Mouse (Mus musculus) embryonic facial prominence, embryonic 11.5 days (tissue): ENCODE results near the gene Ckap2. TPM values are rescaled to one million over a fixed set of nuclear protein-coding genes. Genes with fewer than 3 reads are reported as not detected.

Experiments
- ATAC-seq: fragments of 200-750 bp; cut with Nextera tagmentation; replicated peaks from 2 replicates; pipeline ENCODE4 v1.8.0; 2017; ENCODE audit warnings: low read depth; ENCODE audit not compliant: insufficient number of reproducible peaks, low FRiP score, low TSS enrichment
- DNase-seq: peaks from one replicate; pipeline ENCODE4 v3.0.0-alpha.2; 2015; ENCODE audit warnings: low spot score
- H3K27ac ChIP-seq: fragments of 300-500 bp; sonication (generic); replicated peaks from 2 replicates; pipeline ENCODE4 v1.5.1; 2014; ENCODE audit warnings: mild to moderate bottlenecking, low read depth, low read length, control low read depth
- H3K27me3 ChIP-seq: fragments of 300-500 bp; sonication (generic); 2 replicates; pipeline ENCODE4 v1.6.1; 2014; ENCODE audit warnings: mild to moderate bottlenecking, low read length, moderate library complexity, mixed read lengths; ENCODE audit not compliant: control insufficient read depth, insufficient read depth
- H3K36me3 ChIP-seq: fragments of 300-500 bp; sonication (generic); replicated peaks from 2 replicates; pipeline ENCODE4 v1.6.1; 2014; ENCODE audit warnings: low read depth, mild to moderate bottlenecking, low read length, moderate library complexity, mixed read lengths; ENCODE audit not compliant: control insufficient read depth, insufficient read depth
- H3K4me1 ChIP-seq: fragments of 300-500 bp; sonication (generic); 2 replicates; pipeline ENCODE4 v1.6.1; 2014; ENCODE audit warnings: low read length, mixed read lengths; ENCODE audit not compliant: control insufficient read depth, insufficient read depth
- H3K4me2 ChIP-seq: fragments of 300-500 bp; sonication (generic); 2 replicates; pipeline ENCODE4 v1.6.1; 2014; ENCODE audit warnings: low read depth, mild to moderate bottlenecking, control low read depth, low read length, moderate library complexity
- H3K4me3 ChIP-seq: fragments of 300-500 bp; sonication (generic); 2 replicates; pipeline ENCODE4 v1.5.1; 2014; ENCODE audit warnings: low read depth, low read length, control low read depth
- H3K9ac ChIP-seq: fragments of 300-500 bp; sonication (generic); replicated peaks from 2 replicates; pipeline ENCODE4 v1.6.1; 2014; ENCODE audit warnings: mild to moderate bottlenecking, control low read depth, low read length
- H3K9me3 ChIP-seq: fragments of 300-500 bp; sonication (generic); replicated peaks from 2 replicates; pipeline ENCODE4 v1.6.1; 2016; ENCODE audit warnings: mild to moderate bottlenecking, low read length, inconsistent platforms, mixed read lengths; ENCODE audit not compliant: control insufficient read depth
- WGBS: fragments of 180-500 bp; shearing (Covaris S2); extraction: QIAGEN DNeasy Blood & Tissue Kit; methylation state at CpG from one replicate; pipeline ENCODE4 v1.1.7; 2014; 5-methylcytosine and 5-hydroxymethylcytosine counted together
- polyA plus RNA-seq: library from polyadenylated mRNA; unstranded; fragments of >200 nt; fragmentation: Nextera tagmentation; extraction: Ambion mirVana; gene quantifications from 2 replicates; pipeline ENCODE4 v1.2.1, GENCODE M21; 2014

Gene Ckap2
- 62.6 and 66.9 TPM in 2 replicates for polyA plus RNA-seq

- no peaks in the 10 kb centered on the region for H3K4me1 ChIP-seq
- H3K27me3 ChIP-seq, result no peaks in the 10 kb centered on the region
- peak within 1 kb of the TSS; percentile 78 for H3K9ac ChIP-seq
- H3K36me3 ChIP-seq, result no peaks in the 10 kb centered on the region
- H3K4me2 ChIP-seq, result peak within 1 kb of the TSS; percentile 69
- ATAC-seq, result peak; percentile 95
- peak within 1 kb of the TSS; percentile 70; the same call in 1 of the 2 replicates for H3K27ac ChIP-seq
- peak; percentile 96 for DNase-seq
- H3K9me3 ChIP-seq, result no peaks in the 10 kb centered on the region
- 3% methylated on average over 59 of the region's 63 CpGs for WGBS
- peak within 1 kb of the TSS; percentile 71 for H3K4me3 ChIP-seq
Measured at GRCm38 (mm10) chr8:22185431-22186397, at the start of gene Ckap2. Ckap2 (minus strand) TSS chr8:22185819.

GRCm38 (mm10) chr8:22228621-22229020 is 43.0 kb upstream of the Ckap2 start:
- ATAC-seq, result no peak
- H3K36me3 ChIP-seq, result no peaks in the 10 kb centered on the region
- no peak overlapping the region for H3K4me2 ChIP-seq
- no peak overlapping the region for H3K27ac ChIP-seq
- WGBS, result 40% methylated on average over 7 of the region's 7 CpGs
- H3K27me3 ChIP-seq, result peaks cover 6% of the 10 kb centered on the region
- H3K9me3 ChIP-seq, result no peaks in the 10 kb centered on the region
- DNase-seq, result no peak
- H3K4me3 ChIP-seq, result no peak overlapping the region
- no peak overlapping the region for H3K9ac ChIP-seq
- H3K4me1 ChIP-seq, result no peaks in the 10 kb centered on the region

DNA sequence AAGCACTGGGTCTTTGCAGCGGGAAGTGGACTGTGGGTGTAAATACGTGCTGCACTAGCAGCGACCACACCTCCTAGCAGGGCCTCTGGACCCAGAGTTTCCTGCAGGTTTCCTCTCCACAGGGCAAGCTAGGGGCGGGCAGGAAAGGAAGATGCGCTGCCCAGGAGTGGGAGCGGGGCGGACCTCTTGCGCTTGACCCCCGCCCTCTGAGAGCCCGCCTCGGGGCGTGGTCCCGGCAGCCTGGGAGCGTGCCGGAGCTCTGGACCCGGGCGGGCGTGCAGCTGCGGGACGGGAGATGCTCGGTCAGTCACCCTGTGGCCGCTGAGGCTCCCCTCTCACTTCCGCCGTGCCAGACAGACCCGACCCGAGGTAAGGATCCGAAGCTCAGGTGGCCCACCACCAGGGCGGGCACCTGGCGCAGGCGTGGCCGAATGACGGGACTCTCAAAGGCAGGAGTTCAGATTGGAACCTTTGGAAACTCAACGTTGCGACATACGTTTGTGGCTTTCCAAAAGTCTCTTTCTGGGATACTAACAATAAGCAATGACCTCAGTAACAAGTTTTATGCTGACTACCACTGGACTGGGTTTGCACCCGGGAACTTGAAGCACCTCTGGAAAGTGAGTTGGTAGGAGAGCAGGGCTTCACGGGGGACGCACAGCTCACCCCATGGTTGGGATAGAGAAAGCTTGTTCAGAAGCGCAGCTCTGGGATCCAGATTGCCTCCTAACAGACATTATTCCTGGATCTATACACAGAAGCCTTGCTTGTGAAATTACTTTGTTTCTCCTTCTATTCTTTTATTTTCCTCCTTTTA is 41.6 kb upstream of the Ckap2 start, which contains the start of gene Thsd1:
Gene Thsd1, plus strand, starts transcription at position 253 of the 817 bp plus-strand sequence.
- ATAC-seq (peak; percentile 73; the same call in 1 of the 2 replicates), DNase-seq (peak; percentile 62)
- H3K4me2 ChIP-seq, result peak within 1 kb of the TSS; percentile 93
- peak within 1 kb of the TSS; percentile 50 for H3K4me3 ChIP-seq
- no peaks in the 10 kb centered on the region for H3K9me3 ChIP-seq
- H3K36me3 ChIP-seq, result no peaks in the 10 kb centered on the region
- whole genome bisulfite sequencing, result under 1% methylated on average over 39 of the region's 39 CpGs
- H3K27me3 ChIP-seq, result peaks cover 6% of the 10 kb centered on the region
- H3K27ac ChIP-seq, result no peak within 1 kb of the TSS
- H3K4me1 ChIP-seq, result no peaks in the 10 kb centered on the region
- peak within 1 kb of the TSS; percentile 51 for H3K9ac ChIP-seq

DNA sequence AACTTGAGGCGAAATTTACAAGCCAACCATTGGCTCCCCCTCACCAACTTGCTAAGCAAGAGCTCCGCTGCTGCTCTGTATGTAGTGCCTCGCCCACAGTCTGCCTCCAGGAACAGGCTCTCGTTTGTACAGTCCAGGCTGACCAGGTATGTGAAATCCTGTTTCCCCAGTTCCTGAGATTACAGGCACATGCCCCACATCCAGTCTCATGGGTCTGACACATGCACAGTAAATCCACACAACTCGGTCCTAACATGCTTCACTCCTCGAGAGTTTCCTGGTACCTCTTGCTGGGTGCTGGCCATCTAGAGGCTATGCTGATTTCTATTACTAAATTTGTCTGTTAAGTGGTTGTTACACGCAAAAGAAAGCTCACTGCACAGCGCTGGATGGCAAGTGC is 40.7 kb upstream of the Ckap2 start:
- no peak for ATAC-seq
- no peak for DNase-seq

DNA sequence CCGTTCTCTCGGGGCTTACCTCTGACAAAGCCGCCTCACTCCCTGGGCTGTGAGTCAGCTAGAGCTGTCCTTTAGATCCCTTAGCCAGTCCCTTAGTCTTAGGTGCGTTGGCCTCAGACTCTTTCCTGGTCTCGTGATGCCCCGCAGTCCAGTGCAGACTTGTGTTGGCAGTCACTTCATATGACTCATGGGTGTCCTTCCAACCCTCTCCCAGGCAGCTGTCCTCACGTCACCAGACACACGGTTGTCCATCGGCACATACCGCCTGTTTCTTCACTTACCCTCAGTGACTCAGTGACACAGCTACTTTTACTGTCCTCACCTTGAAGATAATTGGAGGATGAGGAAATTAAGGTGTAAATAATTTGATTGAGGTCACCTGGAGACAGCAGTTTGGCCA is 29.2 kb upstream of the Ckap2 start:
- WGBS, result 97% methylated on average over 10 of the region's 10 CpGs
- ATAC-seq (no peak), DNase-seq (no peak)
- no peaks in the 10 kb centered on the region for H3K4me1 ChIP-seq
- H3K4me2 ChIP-seq, result no peak overlapping the region
- H3K27me3 ChIP-seq, result no peaks in the 10 kb centered on the region
- no peak overlapping the region for H3K9ac ChIP-seq
- H3K9me3 ChIP-seq, result no peaks in the 10 kb centered on the region
- no peak overlapping the region for H3K27ac ChIP-seq
- H3K36me3 ChIP-seq, result no peaks in the 10 kb centered on the region
- H3K4me3 ChIP-seq, result no peak overlapping the region

More for the DNA sequence above, 40.7 kb upstream of the Ckap2 start:
- WGBS, result 51% methylated on average over 8 of the region's 8 CpGs
- Histone ChIP-seq H3K4me1 (no peaks in the 10 kb centered on the region), H3K27me3 (peaks cover 6% of the 10 kb centered on the region), H3K27ac (no peak overlapping the region), H3K4me3 (no peak overlapping the region), H3K36me3 (no peaks in the 10 kb centered on the region), H3K4me2 (no peak overlapping the region), H3K9ac (no peak overlapping the region), H3K9me3 (no peaks in the 10 kb centered on the region)

- DNase-seq, result no peak
- Histone ChIP-seq H3K4me2 (no peak overlapping the region), H3K27ac (no peak overlapping the region), H3K27me3 (no peaks in the 10 kb centered on the region), H3K9me3 (no peaks in the 10 kb centered on the region), H3K4me3 (no peak overlapping the region), H3K36me3 (no peaks in the 10 kb centered on the region), H3K4me1 (no peaks in the 10 kb centered on the region), H3K9ac (no peak overlapping the region)
- no peak for ATAC-seq
- WGBS, result 63% methylated on average over 5 of the region's 5 CpGs
Measured at GRCm38 (mm10) chr8:22209012-22209411, 23.4 kb upstream of the Ckap2 start.

- ATAC-seq (no peak), DNase-seq (no peak)
- Histone ChIP-seq H3K4me3 (no peak overlapping the region), H3K36me3 (no peaks in the 10 kb centered on the region), H3K9ac (no peak overlapping the region), H3K9me3 (no peaks in the 10 kb centered on the region), H3K27me3 (no peaks in the 10 kb centered on the region), H3K4me2 (no peak overlapping the region), H3K27ac (no peak overlapping the region), H3K4me1 (no peaks in the 10 kb centered on the region)
- 81% methylated on average over 4 of the region's 4 CpGs for WGBS
Measured at GRCm38 (mm10) chr8:22207535-22207934, 21.9 kb upstream of the Ckap2 start.
